Mouse (Mus musculus) embryonic fibroblast, embryonic 13.5 days (primary cell): ENCODE results near the gene Pcdh19. TPM values are rescaled to one million over a fixed set of nuclear protein-coding genes. Genes with fewer than 3 reads are reported as not detected.
"Not testable (repeated sequence)": the region's sequence is repeated elsewhere in the genome, so short reads cannot be mapped to it uniquely, and the experiment has no call there.

Source experiments
- H3K27ac ChIP-seq: 2 replicates; pipeline ENCODE4 v1.5.1; 2012; ENCODE audit warnings: low read length, control low read depth, inconsistent platforms; ENCODE audit not compliant: insufficient read depth
- H3K4me1 ChIP-seq: 2 replicates; pipeline ENCODE4 v1.6.1; 2011; ENCODE audit warnings: low read length; ENCODE audit not compliant: control insufficient read depth, insufficient read depth
- H3K4me3 ChIP-seq: 2 replicates; pipeline ENCODE4 v1.5.1; 2011; ENCODE audit warnings: mild to moderate bottlenecking, control low read depth, low read length; ENCODE audit not compliant: insufficient read depth
- CTCF ChIP-seq: IDR thresholded peaks from 2 replicates; pipeline ENCODE4 v1.5.1; 2011; ENCODE audit warnings: mild to moderate bottlenecking, control low read depth, low read length, moderate library complexity, borderline replicate concordance; ENCODE audit not compliant: insufficient read depth
- POLR2A ChIP-seq: IDR thresholded peaks from 2 replicates; pipeline ENCODE4 v1.6.1; 2011; ENCODE audit warnings: low read depth, mild to moderate bottlenecking, control low read depth, low read length, moderate library complexity
- polyA plus RNA-seq: library from polyadenylated mRNA; stranded (reverse); fragments of >200 nt; gene quantifications from 2 replicates; pipeline ENCODE4 v1.2.4, GENCODE M21; 2011; ENCODE audit warnings: low read depth; ENCODE audit not compliant: missing spikeins, insufficient read length

The Pcdh19 gene
- 83.9 and 84.5 TPM in 2 replicates for polyA plus RNA-seq

DNA sequence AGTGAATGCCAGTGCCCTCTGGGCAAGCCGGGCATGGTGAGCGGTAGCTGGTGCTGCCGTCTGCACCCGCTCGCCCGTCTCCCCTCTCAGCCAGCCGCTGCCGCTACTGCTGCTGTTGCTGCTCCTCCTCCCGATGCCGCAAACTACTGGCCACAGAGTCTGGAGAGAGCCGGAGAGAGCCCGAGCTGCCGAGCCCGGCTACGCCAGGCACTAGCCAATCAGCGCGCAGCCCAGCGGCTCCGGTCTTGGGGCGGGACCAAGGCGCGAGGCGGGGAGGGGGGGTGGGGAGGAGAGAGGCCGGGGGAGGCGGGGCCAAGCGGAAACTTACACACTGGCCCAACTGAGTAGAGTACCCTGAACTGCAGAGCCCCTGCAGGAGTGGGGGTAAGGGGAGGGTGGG lies at the start of gene Pcdh19:
Gene Pcdh19, minus strand, starts transcription at position 148 of the 400 bp plus-strand sequence.
- no peak for TF ChIP-seq CTCF
- TF ChIP-seq POLR2A, result peak; percentile 95
- Histone ChIP-seq H3K4me1 (no peaks in the 10 kb centered on the region; the same call in 1 of the 2 replicates), H3K4me3 (peak within 1 kb of the TSS; percentile 80), H3K27ac (peak within 1 kb of the TSS; percentile 95)

DNA sequence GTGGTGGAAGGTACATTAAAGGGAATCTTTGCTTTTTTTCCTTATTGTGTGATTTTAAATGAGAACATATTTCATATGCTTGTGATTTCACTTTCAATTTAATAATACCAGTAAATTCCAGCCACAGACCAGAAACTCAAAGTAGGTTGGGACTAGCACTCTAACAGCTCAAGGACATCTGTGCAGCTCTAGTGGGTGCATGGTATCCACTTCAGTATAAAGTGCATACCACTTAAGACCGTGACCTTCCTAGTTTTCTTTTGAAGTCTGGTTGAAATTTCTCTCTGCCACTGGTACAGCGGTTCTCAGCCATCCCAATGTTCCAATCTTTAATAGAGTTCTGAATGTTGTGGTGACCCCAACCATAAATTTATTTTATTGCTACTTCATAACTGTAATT lies 47.1 kb upstream of the Pcdh19 start:
- Histone ChIP-seq H3K4me3 (no peak overlapping the region), H3K27ac (no peak overlapping the region), H3K4me1 (no peaks in the 10 kb centered on the region)
- TF ChIP-seq CTCF (no peak), POLR2A (no peak)

DNA sequence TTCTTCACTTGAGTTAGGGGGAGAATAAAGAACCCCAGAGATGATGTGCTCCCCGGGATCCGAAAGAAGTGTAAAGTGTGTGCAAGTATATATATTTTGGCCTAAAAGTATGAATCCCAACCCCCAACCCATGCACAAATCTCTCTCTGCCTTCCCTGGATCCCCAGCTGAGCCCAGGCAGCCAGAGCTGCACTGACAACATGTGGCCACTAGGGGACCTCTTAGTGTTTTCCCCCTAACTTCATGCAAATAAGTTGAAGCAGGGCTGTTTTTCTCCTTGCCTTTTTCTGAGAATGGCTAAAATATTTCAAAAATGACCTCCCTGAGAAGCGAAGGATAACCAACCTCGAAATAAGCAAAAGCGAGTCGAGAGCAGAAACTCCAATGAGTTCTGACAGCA lies 46.2 kb upstream of the Pcdh19 start:
- no peak for TF ChIP-seq CTCF
- TF ChIP-seq POLR2A, result no peak
- no peaks in the 10 kb centered on the region for H3K4me1 ChIP-seq

DNA sequence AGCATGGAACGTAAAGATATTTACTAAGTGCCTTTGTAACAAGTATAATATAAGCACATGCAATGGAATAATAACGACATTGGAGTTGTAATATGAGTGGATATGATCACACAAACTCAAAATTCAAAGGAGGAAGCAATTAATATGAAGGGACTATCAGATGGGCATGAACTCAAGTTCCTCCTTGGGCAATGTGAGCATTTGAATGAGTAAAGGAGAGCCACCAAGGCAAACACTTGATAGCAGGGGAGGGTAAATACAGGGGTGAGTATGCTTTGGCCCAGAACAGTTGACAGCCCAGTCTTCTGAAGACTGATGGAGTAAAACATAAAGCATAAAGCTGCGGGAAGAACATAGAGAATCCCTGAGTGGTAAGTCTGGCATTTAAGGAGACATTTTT lies 32.7 kb upstream of the Pcdh19 start:
- Histone ChIP-seq H3K27ac (no peak overlapping the region), H3K4me1 (no peaks in the 10 kb centered on the region), H3K4me3 (no peak overlapping the region)
- TF ChIP-seq POLR2A, result no peak
- TF ChIP-seq CTCF, result no peak

More for the DNA sequence above, 46.2 kb upstream of the Pcdh19 start:
- no peak overlapping the region for H3K4me3 ChIP-seq
- H3K27ac ChIP-seq, result no peak overlapping the region

- Histone ChIP-seq H3K4me3 (no peak overlapping the region), H3K4me1 (no peaks in the 10 kb centered on the region), H3K27ac (no peak overlapping the region)
- no peak for TF ChIP-seq POLR2A
- no peak for TF ChIP-seq CTCF
Measured at GRCm38 (mm10) chrX:133710621-133711020, 21.8 kb upstream of the Pcdh19 start.

- no peak overlapping the region for H3K27ac ChIP-seq
- TF ChIP-seq CTCF, result no peak
- TF ChIP-seq POLR2A, result no peak
- H3K4me1 ChIP-seq, result no peaks in the 10 kb centered on the region
- H3K4me3 ChIP-seq, result no peak overlapping the region
Measured at GRCm38 (mm10) chrX:133702902-133703301, 14.1 kb upstream of the Pcdh19 start.

DNA sequence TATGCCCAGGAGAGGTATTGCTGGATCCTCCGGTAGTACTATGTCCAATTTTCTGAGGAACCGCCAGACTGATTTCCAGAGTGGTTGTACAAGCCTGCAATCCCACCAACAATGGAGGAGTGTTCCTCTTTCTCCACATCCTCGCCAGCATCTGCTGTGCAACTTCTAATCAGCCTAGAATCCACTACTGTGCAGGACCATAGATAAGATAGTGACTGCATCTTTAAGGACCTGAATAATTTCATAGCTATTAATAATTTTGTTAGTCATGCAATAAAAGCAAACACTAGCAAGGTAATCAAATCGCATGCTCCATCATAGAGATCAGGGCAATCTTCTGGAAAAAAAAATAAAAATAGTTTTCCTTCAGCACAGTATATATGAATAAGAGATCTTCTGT lies 9.1 kb upstream of the Pcdh19 start:
- H3K27ac ChIP-seq, H3K4me1 ChIP-seq, H3K4me3 ChIP-seq: not testable (repeated sequence)

GRCm38 (mm10) chrX:133696461-133696860 lies 7.7 kb upstream of the Pcdh19 start:
- TF ChIP-seq CTCF, result no peak
- no peak for TF ChIP-seq POLR2A
- no peak overlapping the region for H3K4me3 ChIP-seq
- no peaks in the 10 kb centered on the region; the same call in 1 of the 2 replicates for H3K4me1 ChIP-seq
- H3K27ac ChIP-seq, result no peak overlapping the region

GRCm38 (mm10) chrX:133693037-133693760 lies 4.4 kb upstream of the Pcdh19 start:
- no peak for TF ChIP-seq CTCF
- no peak for TF ChIP-seq POLR2A
- no peaks in the 10 kb centered on the region; the same call in 1 of the 2 replicates for H3K4me1 ChIP-seq
- no peak overlapping the region for H3K4me3 ChIP-seq
- H3K27ac ChIP-seq, result no peak overlapping the region

DNA sequence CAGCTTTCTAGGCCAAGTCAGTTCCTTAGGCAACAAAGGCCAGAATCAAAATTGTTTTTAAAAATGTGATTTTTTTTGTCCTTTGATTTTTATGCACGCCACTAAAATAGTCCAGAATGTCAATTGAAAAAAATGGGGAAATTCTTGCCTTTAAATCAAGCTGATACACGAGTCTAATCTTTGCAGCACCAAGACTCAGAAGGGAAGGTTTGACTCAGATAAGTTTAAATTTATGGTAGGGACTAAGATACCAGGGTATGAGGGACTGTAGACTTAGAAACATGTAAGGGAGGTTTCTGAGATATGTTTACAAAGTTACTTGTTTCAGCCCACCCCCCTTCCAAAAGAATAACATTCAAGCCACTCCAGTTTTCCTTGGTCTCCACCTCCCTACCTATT lies 3.6 kb upstream of the Pcdh19 start:
- no peaks in the 10 kb centered on the region; the same call in 1 of the 2 replicates for H3K4me1 ChIP-seq
- no peak overlapping the region for H3K4me3 ChIP-seq
- no peak overlapping the region for H3K27ac ChIP-seq
- TF ChIP-seq POLR2A (no peak), CTCF (no peak)
